Mouse (Mus musculus) kidney, adult 2 months (tissue): Measurements from ENCODE around the gene Gm12830. TPM values are rescaled to one million over a fixed set of nuclear protein-coding genes. Genes with fewer than 3 reads are reported as not detected.

Experiments
- DNase-seq: peaks from one replicate; pipeline ENCODE4 v3.0.0; 2021
- H3K27ac ChIP-seq: fragments of 200-500 bp; 2 replicates; pipeline ENCODE4 v1.5.1; 2012; ENCODE audit warnings: low read depth, low read length, control low read depth, inconsistent platforms; ENCODE audit not compliant: insufficient read depth
- H3K27me3 ChIP-seq: fragments of 200-500 bp; replicated peaks from 2 replicates; pipeline ENCODE4 v1.6.1; 2012; ENCODE audit warnings: mild to moderate bottlenecking, moderate library complexity, low read length, inconsistent platforms; ENCODE audit not compliant: control insufficient read depth, insufficient read depth
- H3K36me3 ChIP-seq: fragments of 200-500 bp; 2 replicates; pipeline ENCODE4 v1.6.1; 2012; ENCODE audit warnings: mild to moderate bottlenecking, moderate library complexity, low read length, inconsistent platforms; ENCODE audit not compliant: control insufficient read depth, insufficient read depth
- H3K4me1 ChIP-seq: fragments of 200-500 bp; 2 replicates; pipeline ENCODE4 v1.6.1; 2011; ENCODE audit warnings: low read length; ENCODE audit not compliant: control insufficient read depth, insufficient read depth
- H3K4me3 ChIP-seq: fragments of 200-500 bp; 2 replicates; pipeline ENCODE4 v1.5.1; 2011; ENCODE audit warnings: mild to moderate bottlenecking, low read depth, low read length, control low read depth; ENCODE audit not compliant: insufficient read depth
- CTCF ChIP-seq: fragments of 200-500 bp; conservative IDR thresholded peaks from 2 replicates; pipeline ENCODE4 v1.5.1; 2011; ENCODE audit warnings: low read depth, mild to moderate bottlenecking, control low read depth, low read length, moderate library complexity, mixed read lengths; ENCODE audit not compliant: insufficient read depth, insufficient read length
- POLR2A ChIP-seq: fragments of 200-500 bp; IDR thresholded peaks from one replicate; pipeline ENCODE4 v1.6.1; 2011; ENCODE audit warnings: low read depth, low read length, control low read depth
- WGBS: fragments of 180-500 bp; shearing (Covaris S2); methylation state at CpG from one replicate; pipeline ENCODE4 v1.1.7; 2018; 5-methylcytosine and 5-hydroxymethylcytosine counted together
- polyA plus RNA-seq: library from polyadenylated mRNA; depleted of rRNA; stranded (reverse); fragments of >200 nt; gene quantifications from 2 replicates; pipeline ENCODE4 v1.2.3, GENCODE M21; 2012

Gene Gm12830
- polyA plus RNA-seq, 1 experiment, result not detected

DNA sequence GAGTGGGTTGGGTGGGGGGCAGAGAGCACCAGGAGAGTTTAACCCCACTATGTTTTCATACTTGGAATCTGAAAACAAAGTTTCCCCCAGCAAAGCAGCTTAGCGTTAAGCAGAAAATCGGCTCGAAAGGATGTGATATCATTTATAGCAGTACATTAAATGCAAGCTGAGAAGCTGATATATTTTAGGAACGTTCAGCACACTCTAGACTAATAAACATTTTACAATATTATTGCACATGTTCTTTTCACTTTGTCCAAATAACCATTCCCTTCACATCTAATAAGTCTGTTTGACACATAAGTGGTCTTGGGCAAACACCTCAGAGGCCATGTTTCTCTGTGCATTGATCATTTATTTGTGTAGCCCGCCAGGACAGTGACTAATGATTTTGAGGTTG lies 17.4 kb upstream of the Gm12830 start:
- no peak for DNase-seq
- Histone ChIP-seq H3K4me3 (no peak overlapping the region), H3K36me3 (no peaks in the 10 kb centered on the region), H3K27ac (no peak overlapping the region), H3K4me1 (no peaks in the 10 kb centered on the region), H3K27me3 (no peaks in the 10 kb centered on the region)
- WGBS, result 70% methylated on average over 5 of the region's 5 CpGs
- TF ChIP-seq CTCF (no peak), POLR2A (no peak)

- TF ChIP-seq CTCF (no peak), POLR2A (no peak)
- peak; percentile 46 for DNase-seq
- no peak overlapping the region for H3K27ac ChIP-seq
- WGBS, result 57% methylated on average over 9 of the region's 9 CpGs
- H3K4me1 ChIP-seq, result no peaks in the 10 kb centered on the region
- H3K4me3 ChIP-seq, result no peak overlapping the region
- H3K27me3 ChIP-seq, result no peaks in the 10 kb centered on the region
- H3K36me3 ChIP-seq, result no peaks in the 10 kb centered on the region
Observed at GRCm38 (mm10) chr4:114818963-114819702, 2.4 kb upstream of the Gm12830 start.

GRCm38 (mm10) chr4:114834770-114835581 lies 13.5 kb downstream of the Gm12830 start:
- H3K36me3 ChIP-seq, result no peaks in the 10 kb centered on the region
- DNase-seq, result peak; percentile 3
- TF ChIP-seq CTCF, result no peak
- no peaks in the 10 kb centered on the region for H3K4me1 ChIP-seq
- 33% methylated on average over 10 of the region's 10 CpGs for WGBS
- H3K4me3 ChIP-seq, result no peak overlapping the region
- H3K27me3 ChIP-seq, result no peaks in the 10 kb centered on the region
- no peak overlapping the region for H3K27ac ChIP-seq

- DNase-seq, result no peak
- TF ChIP-seq POLR2A, result no peak
- TF ChIP-seq CTCF, result no peak
- Histone ChIP-seq H3K36me3 (no peaks in the 10 kb centered on the region), H3K4me1 (no peaks in the 10 kb centered on the region), H3K4me3 (no peak overlapping the region), H3K27me3 (0 out of 2 replicates have a peak, but pooled peaks cover 6% of the 10 kb centered on the region), H3K27ac (no peak overlapping the region)
- 54% methylated on average over 9 of the region's 9 CpGs for WGBS
Observed at GRCm38 (mm10) chr4:114841336-114841920, 19.9 kb downstream of the Gm12830 start.

DNA sequence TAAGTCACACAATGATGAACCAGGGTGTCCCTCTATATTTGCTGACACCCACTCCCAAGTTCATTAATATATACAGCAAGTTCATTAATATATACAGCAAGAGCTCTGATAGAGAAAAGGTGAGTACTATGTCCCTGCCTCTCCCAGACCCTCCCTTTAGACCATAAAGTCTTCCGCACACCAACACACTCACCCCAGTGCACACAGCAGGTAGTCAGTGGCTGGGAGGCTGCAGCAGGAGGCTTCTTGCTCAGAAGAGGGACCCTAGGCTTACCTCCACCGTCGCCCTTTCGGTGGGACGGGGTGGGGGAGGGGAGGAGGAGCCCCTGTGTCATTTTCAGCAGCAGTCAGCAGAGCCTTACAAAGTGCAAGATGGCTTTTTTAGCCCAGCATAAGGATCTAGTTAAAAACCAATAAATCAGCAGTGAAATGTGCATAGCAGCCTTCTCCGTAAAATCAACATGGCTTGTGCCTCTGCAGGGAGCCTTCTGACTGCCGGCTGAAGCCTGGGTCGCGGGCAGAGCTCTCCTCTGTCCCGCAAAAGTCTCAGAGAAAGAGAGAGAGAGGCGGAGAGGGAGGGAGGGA lies 20.9 kb downstream of the Gm12830 start:
- H3K4me3 ChIP-seq, result no peak overlapping the region
- H3K27ac ChIP-seq, result no peak overlapping the region
- TF ChIP-seq POLR2A (no peak), CTCF (no peak)
- WGBS, result 19% methylated on average over 9 of the region's 11 CpGs
- no peak for DNase-seq
- no peaks in the 10 kb centered on the region for H3K4me1 ChIP-seq
- H3K36me3 ChIP-seq, result no peaks in the 10 kb centered on the region
- H3K27me3 ChIP-seq, result 0 out of 2 replicates have a peak, but pooled peaks cover 6% of the 10 kb centered on the region

GRCm38 (mm10) chr4:114843097-114843721 lies 21.7 kb downstream of the Gm12830 start:
- H3K36me3 ChIP-seq, result no peaks in the 10 kb centered on the region
- TF ChIP-seq CTCF (no peak), POLR2A (no peak)
- 6% methylated on average over 51 of the region's 51 CpGs for WGBS
- 0 out of 2 replicates have a peak, but pooled peaks cover 6% of the 10 kb centered on the region for H3K27me3 ChIP-seq
- no peaks in the 10 kb centered on the region for H3K4me1 ChIP-seq
- H3K27ac ChIP-seq, result no peak overlapping the region
- DNase-seq, result peak; percentile 27
- no peak overlapping the region for H3K4me3 ChIP-seq
